ENCODE assay signal across 14 mouse cellular contexts in genomic region chr17:13212136-13212850, GRCm38 (mm10). TPM values are rescaled to one million over a fixed set of nuclear protein-coding genes. Genes with fewer than 3 reads are reported as not detected.
DNase-seq lines count a peak whose midpoint lies in the region; ATAC-seq and TF ChIP-seq lines count a peak whose summit lies in the region.
"Had no signal": no experiment of that assay in that cellular context is flagged by ENCODE, and none has a peak within 500 bp of the region (broad histone marks: within the 10 kb centered on the region; RNA-seq: fewer than 3 reads in every experiment).

No protein-coding gene starts in this region.

- no peak for TF ChIP-seq CTCF in lung, adult 2 months (IDR thresholded peaks at IDR 0.05; ENCODE audit: insufficient read depth, low read length)

- intact Hi-C loops in gastrocnemius, postnatal 36 days (cut with DNase I) = no loop called here

- WGBS in lung, adult 2 months = 58% methylated on average over 7 of the region's 7 CpGs
- 70% methylated on average over 7 of the region's 7 CpGs for WGBS in limb, embryonic 13.5 days
- 71% methylated on average over 7 of the region's 7 CpGs for WGBS in hindbrain, embryonic 16.5 days
- WGBS in midbrain, embryonic 11.5 days = 77% methylated on average over 7 of the region's 7 CpGs

- H3K9ac ChIP-seq in limb, embryonic 13.5 days = no peak overlapping the region
- no peak overlapping the region for H3K9ac ChIP-seq in hindbrain, embryonic 16.5 days (ENCODE audit: low read depth, low read length)
- H3K9ac ChIP-seq in midbrain, embryonic 11.5 days (ENCODE audit: low read length) = no peak overlapping the region
- H3K9ac ChIP-seq: embryonic facial prominence, embryonic 15.5 days; lung, embryonic 15.5 days had no signal

- no peaks in the 10 kb centered on the region for H3K4me1 ChIP-seq in lung, adult 2 months (ENCODE audit: control insufficient read depth, insufficient read depth, low read length)
- no peaks in the 10 kb centered on the region for H3K4me1 ChIP-seq in limb, embryonic 13.5 days
- H3K4me1 ChIP-seq in hindbrain, embryonic 16.5 days (ENCODE audit: control insufficient read depth, insufficient read depth, low read depth, low read length) = no peaks in the 10 kb centered on the region
- no peaks in the 10 kb centered on the region for H3K4me1 ChIP-seq in midbrain, embryonic 11.5 days (ENCODE audit: control insufficient read depth, insufficient read depth, low read length)
- H3K4me1 ChIP-seq: embryonic facial prominence, embryonic 15.5 days; lung, embryonic 15.5 days had no signal

- H3K4me2 ChIP-seq in limb, embryonic 13.5 days (replicated peaks) = no peak overlapping the region
- H3K4me2 ChIP-seq in hindbrain, embryonic 16.5 days (ENCODE audit: low read length) = no peak overlapping the region
- no peak overlapping the region for H3K4me2 ChIP-seq in midbrain, embryonic 11.5 days
- H3K4me2 ChIP-seq: embryonic facial prominence, embryonic 15.5 days; lung, embryonic 15.5 days had no signal

- H3K9me3 ChIP-seq in limb, embryonic 13.5 days = peaks cover 86% of the 10 kb centered on the region
- H3K9me3 ChIP-seq in hindbrain, embryonic 16.5 days (ENCODE audit: control insufficient read depth, low read length) = peaks cover 68% of the 10 kb centered on the region
- peaks cover 73% of the 10 kb centered on the region for H3K9me3 ChIP-seq in midbrain, embryonic 11.5 days (ENCODE audit: control insufficient read depth, low read length)

- ATAC-seq in limb, embryonic 13.5 days (ENCODE audit: low FRiP score, low read depth) = 0 out of 2 replicates have a peak, but pooled peaks have one; percentile 18
- ATAC-seq in hindbrain, embryonic 16.5 days = no peak
- no peak for ATAC-seq in midbrain, embryonic 11.5 days (ENCODE audit: low FRiP score)

- no peak overlapping the region for H3K4me3 ChIP-seq in lung, adult 2 months (replicated peaks; ENCODE audit: extremely low read depth, low read depth, low read length)
- no peak overlapping the region for H3K4me3 ChIP-seq in limb, embryonic 13.5 days
- no peak overlapping the region for H3K4me3 ChIP-seq in hindbrain, embryonic 16.5 days (ENCODE audit: low read length)
- no peak overlapping the region for H3K4me3 ChIP-seq in midbrain, embryonic 11.5 days (ENCODE audit: low read depth, low read length)
- H3K4me3 ChIP-seq: embryonic facial prominence, embryonic 15.5 days; lung, embryonic 15.5 days had no signal

- no peak overlapping the region for H3K27ac ChIP-seq in limb, embryonic 13.5 days
- no peak overlapping the region for H3K27ac ChIP-seq in hindbrain, embryonic 16.5 days (ENCODE audit: low read depth, low read length)
- no peak overlapping the region for H3K27ac ChIP-seq in midbrain, embryonic 11.5 days (ENCODE audit: low read depth, low read length)
- H3K27ac ChIP-seq: embryonic facial prominence, embryonic 15.5 days; lung, embryonic 15.5 days had no signal

- no peaks in the 10 kb centered on the region for H3K27me3 ChIP-seq in limb, embryonic 13.5 days
- H3K27me3 ChIP-seq in hindbrain, embryonic 16.5 days (replicated peaks; ENCODE audit: control insufficient read depth, insufficient read depth, low read length) = no peaks in the 10 kb centered on the region
- no peaks in the 10 kb centered on the region for H3K27me3 ChIP-seq in midbrain, embryonic 11.5 days (ENCODE audit: control insufficient read depth, insufficient read depth, low read length)
- H3K27me3 ChIP-seq: embryonic facial prominence, embryonic 15.5 days; lung, embryonic 15.5 days had no signal

- no peaks in the 10 kb centered on the region for H3K36me3 ChIP-seq in limb, embryonic 13.5 days
- no peaks in the 10 kb centered on the region for H3K36me3 ChIP-seq in hindbrain, embryonic 16.5 days (ENCODE audit: control insufficient read depth, insufficient read depth, low read length)
- H3K36me3 ChIP-seq in midbrain, embryonic 11.5 days (ENCODE audit: control insufficient read depth, insufficient read depth, low read length) = 0 out of 2 replicates have a peak, but pooled peaks cover 3% of the 10 kb centered on the region
- H3K36me3 ChIP-seq: embryonic facial prominence, embryonic 15.5 days; lung, embryonic 15.5 days had no signal

- TF ChIP-seq POLR2A in lung, adult 2 months (IDR thresholded peaks at IDR 0.05; ENCODE audit: borderline replicate concordance, extremely low read depth, low read depth, low read length) = no peak

- peak; percentile 64 to 74 for DNase-seq in lung, adult 18-20 months
- DNase-seq in lung, adult 2 months = no peak
- DNase-seq in gastrocnemius, postnatal 36 days = peak; percentile 34 to 55
- peak; percentile 58 for DNase-seq in skeletal muscle tissue, adult 2 months (ENCODE audit: low read depth, low spot score)
- DNase-seq in midbrain, embryonic 11.5 days (ENCODE audit: low spot score, missing footprints) = no peak
- DNase-seq: cerebellum, adult 9-11 months; kidney, postnatal 10 days; layer of hippocampus, postnatal 36 days; thymus, postnatal 14 days had no signal

RNA-seq across cellular contexts. Expression of gene Smok2a, which starts 8.7 kb away (rescaled TPM):
- not detected in 2 replicates for polyA plus RNA-seq in lung, adult 2 months (2012; rRNA removed)
- not detected for total RNA-seq in gastrocnemius, postnatal 36 days (2021)
- not detected in 2 replicates for polyA plus RNA-seq in limb, embryonic 13.5 days (2015; fragmentation: Nextera tagmentation; extraction: Ambion mirVana)
- not detected in 2 replicates for polyA plus RNA-seq in hindbrain, embryonic 16.5 days (2015; fragmentation: Nextera tagmentation; extraction: Ambion mirVana)
- polyA plus RNA-seq in midbrain, embryonic 11.5 days (2014; fragmentation: Nextera tagmentation; extraction: Ambion mirVana) = not detected in 2 replicates
- total RNA-seq: layer of hippocampus, postnatal 36 days had no signal
- polyA plus RNA-seq: embryonic facial prominence, embryonic 15.5 days; hindbrain, embryonic 11.5 days; lung, embryonic 15.5 days had no signal

RNA-seq across cellular contexts. Expression of gene Smok2b, which starts 17.8 kb away (rescaled TPM):
- polyA plus RNA-seq in lung, adult 2 months (2012; rRNA removed) = not detected in 2 replicates
- not detected for total RNA-seq in gastrocnemius, postnatal 36 days (2021)
- not detected in 2 replicates for polyA plus RNA-seq in limb, embryonic 13.5 days (2015; fragmentation: Nextera tagmentation; extraction: Ambion mirVana)
- not detected in 2 replicates for polyA plus RNA-seq in hindbrain, embryonic 16.5 days (2015; fragmentation: Nextera tagmentation; extraction: Ambion mirVana)
- polyA plus RNA-seq in midbrain, embryonic 11.5 days (2014; fragmentation: Nextera tagmentation; extraction: Ambion mirVana) = not detected in 2 replicates
- total RNA-seq: layer of hippocampus, postnatal 36 days had no signal
- polyA plus RNA-seq: embryonic facial prominence, embryonic 15.5 days; hindbrain, embryonic 11.5 days; lung, embryonic 15.5 days had no signal

Comparison
In these comparisons a context has a peak if more than half of its experiments do, and no peak if none do; other contexts are left out.
1. DNase-seq: peak in lung, adult 18-20 months (2 of 2), gastrocnemius, postnatal 36 days (2 of 2) and skeletal muscle tissue, adult 2 months (single experiment); none in lung, adult 2 months (single experiment) and midbrain, embryonic 11.5 days (single experiment).